Mouse (Mus musculus) forebrain, postnatal 0 days (tissue): Measurements from ENCODE around the gene Etfb. TPM values are rescaled to one million over a fixed set of nuclear protein-coding genes. Genes with fewer than 3 reads are reported as not detected.
A peak's percentile ranks its signal among the peaks of the same experiment; 100 is the strongest.

ENCODE experiments used
- ATAC-seq: fragments of 200-750 bp; cut with Nextera tagmentation; 2 replicates; pipeline ENCODE4 v1.8.0; 2017; ENCODE audit warnings: mild to moderate bottlenecking, moderate library complexity
- DNase-seq: peaks from one replicate; pipeline ENCODE4 v3.0.0-alpha.2; 2015
- H3K27ac ChIP-seq: fragments of 300-500 bp; sonication (generic); 2 replicates; pipeline ENCODE4 v1.5.1; 2014; ENCODE audit warnings: low read depth, mild to moderate bottlenecking, antibody characterized with exemption, low read length, moderate library complexity, mixed read lengths
- H3K27me3 ChIP-seq: fragments of 300-500 bp; sonication (generic); 2 replicates; pipeline ENCODE4 v1.6.1; 2014; ENCODE audit warnings: mild to moderate bottlenecking, low read length, mixed read lengths; ENCODE audit not compliant: insufficient read depth
- H3K36me3 ChIP-seq: fragments of 300-500 bp; sonication (generic); 2 replicates; pipeline ENCODE4 v1.6.1; 2014; ENCODE audit warnings: mild to moderate bottlenecking, moderate library complexity; ENCODE audit not compliant: insufficient read depth
- H3K4me1 ChIP-seq: fragments of 300-500 bp; sonication (generic); 2 replicates; pipeline ENCODE4 v1.6.1; 2014; ENCODE audit warnings: antibody characterized with exemption; ENCODE audit not compliant: insufficient read depth
- H3K4me2 ChIP-seq: fragments of 300-500 bp; sonication (generic); 2 replicates; pipeline ENCODE4 v1.6.1; 2014; ENCODE audit warnings: low read depth, mild to moderate bottlenecking, moderate library complexity
- H3K4me3 ChIP-seq: fragments of 300-500 bp; sonication (generic); 2 replicates; pipeline ENCODE4 v1.5.1; 2014; ENCODE audit warnings: low read depth, low read length, mixed read lengths
- H3K9ac ChIP-seq: fragments of 300-500 bp; sonication (generic); 2 replicates; pipeline ENCODE4 v1.6.1; 2014; ENCODE audit warnings: mild to moderate bottlenecking
- H3K9me3 ChIP-seq: fragments of 300-500 bp; sonication (generic); 2 replicates; pipeline ENCODE4 v1.6.1; 2016; ENCODE audit warnings: low read length
- CTCF ChIP-seq: sonication (generic); IDR thresholded peaks from 2 replicates; pipeline ENCODE4 v1.5.1; 2016; ENCODE audit warnings: antibody characterized with exemption, control low read depth, low read depth
- WGBS: fragments of 180-500 bp; shearing (Covaris S2); extraction: QIAGEN DNeasy Blood & Tissue Kit; methylation state at CpG from one replicate; pipeline ENCODE4 v1.1.7; 2014; 5-methylcytosine and 5-hydroxymethylcytosine counted together
- polyA plus RNA-seq: library from polyadenylated mRNA; unstranded; fragments of >200 nt; fragmentation: Nextera tagmentation; extraction: Ambion mirVana; gene quantifications from 2 replicates; pipeline ENCODE4 v1.2.1, GENCODE M21; 2015
- total RNA-seq: library from RNA; depleted of rRNA; stranded (reverse); fragments of >200 nt; gene quantifications from 2 replicates; pipeline ENCODE4 v1.2.3, GENCODE M21; 2014

Etfb gene
- total and polyA plus RNA-seq, 2 experiments from 2014 or later = 38.2 to 101 TPM

DNA sequence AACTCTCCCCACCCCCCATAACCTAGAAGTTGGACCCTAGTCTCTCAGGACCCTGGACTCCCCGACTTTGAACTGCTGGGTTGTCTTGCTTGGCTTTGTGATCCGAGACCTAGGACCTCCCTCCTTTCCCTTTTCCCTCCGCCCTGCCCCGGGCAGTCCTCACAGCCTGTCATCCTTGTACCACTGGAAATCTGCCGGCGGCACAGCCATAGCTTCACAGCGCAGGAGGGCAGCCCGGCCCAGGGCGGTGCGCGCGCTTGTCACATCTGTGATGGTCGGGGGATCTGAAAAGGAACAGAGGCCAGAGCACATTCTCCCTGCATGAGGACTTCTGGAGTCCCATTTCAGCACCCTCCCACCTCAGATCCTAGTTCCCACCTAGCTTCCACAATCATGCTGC, 32.5 kb downstream of the Etfb start:
- DNase-seq (no peak), ATAC-seq (no peak)
- no peaks in the 10 kb centered on the region for H3K4me1 ChIP-seq
- H3K27ac ChIP-seq = no peak overlapping the region
- no peak overlapping the region for H3K4me2 ChIP-seq
- H3K9ac ChIP-seq = no peak overlapping the region
- H3K9me3 ChIP-seq = no peaks in the 10 kb centered on the region
- no peak overlapping the region for H3K4me3 ChIP-seq
- peaks cover 26% of the 10 kb centered on the region for H3K36me3 ChIP-seq
- 23% methylated on average over 13 of the region's 13 CpGs for WGBS
- no peaks in the 10 kb centered on the region for H3K27me3 ChIP-seq
- no peak for TF ChIP-seq CTCF

DNA sequence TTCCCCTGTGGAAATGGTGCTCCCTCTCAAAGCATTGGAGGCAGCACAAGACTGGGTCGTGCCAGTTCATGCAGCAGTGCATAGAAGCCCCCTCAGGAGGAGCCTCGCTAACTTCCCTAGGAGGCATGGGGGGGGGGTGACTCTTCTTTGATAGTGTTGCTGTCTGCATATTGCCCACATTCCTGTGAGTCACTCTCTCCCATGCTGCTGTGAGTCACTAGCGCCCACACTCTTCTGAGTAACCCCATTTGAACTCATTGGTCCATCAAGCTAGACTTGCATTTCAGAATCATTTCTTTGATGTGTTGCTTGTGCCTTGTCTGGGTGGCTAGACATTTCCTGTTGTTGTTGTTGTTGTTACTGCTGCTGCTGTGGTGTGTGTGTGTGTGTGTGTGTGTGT, 37.3 kb downstream of the Etfb start:
- H3K36me3 ChIP-seq = peaks cover 14% of the 10 kb centered on the region
- no peak overlapping the region for H3K9ac ChIP-seq
- H3K4me3 ChIP-seq = no peak overlapping the region
- DNase-seq = no peak
- TF ChIP-seq CTCF = no peak
- no peak; the same call in 1 of the 2 replicates for ATAC-seq
- H3K27ac ChIP-seq = no peak overlapping the region
- H3K4me1 ChIP-seq = no peaks in the 10 kb centered on the region
- no peak overlapping the region for H3K4me2 ChIP-seq
- H3K9me3 ChIP-seq = no peaks in the 10 kb centered on the region
- H3K27me3 ChIP-seq = no peaks in the 10 kb centered on the region
- 66% methylated on average over 3 of the region's 3 CpGs for whole genome bisulfite sequencing

DNA sequence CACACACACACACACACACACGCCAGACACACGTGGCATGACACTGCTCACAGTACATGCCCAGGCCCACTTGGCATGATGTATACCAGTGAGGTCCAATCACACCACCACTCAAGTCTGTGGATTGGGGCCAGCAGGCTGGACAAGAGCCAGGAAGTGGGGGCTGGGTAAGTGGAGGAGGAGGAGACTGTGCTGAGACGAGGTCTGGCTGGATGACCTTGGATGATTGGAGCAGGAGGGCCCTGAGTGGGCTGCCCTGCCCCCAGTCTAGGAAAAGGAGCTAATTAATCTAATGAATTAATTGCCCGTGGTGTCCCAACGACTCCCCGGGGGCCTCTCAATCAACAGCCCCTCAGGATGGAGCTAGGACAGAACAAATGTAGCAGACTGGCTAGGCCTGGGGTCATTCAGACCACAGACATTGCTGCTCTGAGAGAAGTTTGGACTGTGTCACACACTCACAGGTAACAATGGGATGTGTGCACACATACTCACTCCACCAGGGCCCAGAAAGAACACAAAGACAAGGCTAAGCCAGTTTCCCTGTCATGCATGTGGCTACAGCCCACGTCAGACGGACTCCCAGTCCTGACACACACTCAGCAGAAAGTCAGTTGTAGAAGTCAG, 38.3 kb downstream of the Etfb start:
- no peak overlapping the region for H3K4me2 ChIP-seq
- no peak overlapping the region for H3K4me3 ChIP-seq
- H3K9me3 ChIP-seq = no peaks in the 10 kb centered on the region
- peak; percentile 45 for ATAC-seq
- DNase-seq = peak; percentile 47
- no peak for TF ChIP-seq CTCF
- H3K36me3 ChIP-seq = peaks cover 14% of the 10 kb centered on the region
- H3K27ac ChIP-seq = no peak overlapping the region
- WGBS = 27% methylated on average over 8 of the region's 8 CpGs
- H3K27me3 ChIP-seq = no peaks in the 10 kb centered on the region
- H3K4me1 ChIP-seq = no peaks in the 10 kb centered on the region
- no peak overlapping the region for H3K9ac ChIP-seq

DNA sequence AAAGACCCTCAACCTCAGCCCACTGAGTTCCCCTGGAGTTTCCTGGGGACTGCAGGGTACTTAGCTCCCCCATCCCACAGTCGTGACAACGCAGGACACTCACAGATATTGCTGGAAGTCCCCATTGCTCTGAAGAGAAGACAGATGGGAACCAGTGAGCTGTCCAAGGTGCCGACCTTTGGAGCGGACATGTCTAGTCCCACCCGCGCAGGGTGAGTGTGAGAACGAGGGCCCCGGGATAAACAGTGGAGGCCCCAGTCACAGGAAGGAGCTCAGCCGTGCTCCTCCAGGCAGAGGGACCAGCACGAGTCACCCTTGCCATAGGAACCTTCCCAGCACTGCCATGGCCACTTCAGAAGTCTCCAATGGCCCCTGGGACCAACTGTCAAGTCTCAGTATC, 39.4 kb downstream of the Etfb start:
- 29% methylated on average over 10 of the region's 10 CpGs for WGBS
- no peak for TF ChIP-seq CTCF
- Histone ChIP-seq H3K4me2 (no peak overlapping the region), H3K36me3 (peaks cover 8% of the 10 kb centered on the region), H3K4me1 (no peaks in the 10 kb centered on the region), H3K4me3 (no peak overlapping the region), H3K27me3 (no peaks in the 10 kb centered on the region), H3K9me3 (no peaks in the 10 kb centered on the region), H3K9ac (no peak overlapping the region), H3K27ac (no peak overlapping the region)
- DNase-seq = no peak
- ATAC-seq = no peak

DNA sequence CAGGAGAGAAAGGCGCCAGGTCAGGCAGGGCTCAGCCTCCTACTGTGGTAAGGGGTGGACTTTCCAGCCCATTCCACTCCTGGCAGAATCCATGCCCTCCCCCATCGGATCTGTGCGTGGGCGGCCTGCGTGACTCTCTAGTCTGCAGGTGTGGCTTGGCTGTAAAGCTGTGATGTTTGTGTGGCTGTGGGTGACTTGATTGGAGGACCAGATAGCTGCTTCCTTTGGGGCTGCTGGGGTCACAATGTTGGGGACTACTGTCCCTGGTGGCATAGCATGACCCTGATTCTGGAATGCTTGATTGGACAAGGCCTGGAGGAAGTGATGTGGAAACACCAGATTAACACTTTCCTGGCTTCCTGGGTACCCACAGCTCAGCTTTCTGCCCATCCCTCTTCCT, 44.8 kb downstream of the Etfb start:
- no peak for TF ChIP-seq CTCF
- peak overlapping the region; percentile 93; the same call in 1 of the 2 replicates for H3K9ac ChIP-seq
- peak overlapping the region; percentile 75 for H3K4me3 ChIP-seq
- no peaks in the 10 kb centered on the region for H3K9me3 ChIP-seq
- ATAC-seq (peak; percentile 15), DNase-seq (no peak)
- no peaks in the 10 kb centered on the region for H3K36me3 ChIP-seq
- peak overlapping the region; percentile 83 for H3K4me2 ChIP-seq
- peak overlapping the region; percentile 83; the same call in 1 of the 2 replicates for H3K27ac ChIP-seq
- WGBS = 46% methylated on average over 5 of the region's 5 CpGs
- no peaks in the 10 kb centered on the region for H3K27me3 ChIP-seq
- peaks cover 7% of the 10 kb centered on the region; the same call in 1 of the 2 replicates for H3K4me1 ChIP-seq

DNA sequence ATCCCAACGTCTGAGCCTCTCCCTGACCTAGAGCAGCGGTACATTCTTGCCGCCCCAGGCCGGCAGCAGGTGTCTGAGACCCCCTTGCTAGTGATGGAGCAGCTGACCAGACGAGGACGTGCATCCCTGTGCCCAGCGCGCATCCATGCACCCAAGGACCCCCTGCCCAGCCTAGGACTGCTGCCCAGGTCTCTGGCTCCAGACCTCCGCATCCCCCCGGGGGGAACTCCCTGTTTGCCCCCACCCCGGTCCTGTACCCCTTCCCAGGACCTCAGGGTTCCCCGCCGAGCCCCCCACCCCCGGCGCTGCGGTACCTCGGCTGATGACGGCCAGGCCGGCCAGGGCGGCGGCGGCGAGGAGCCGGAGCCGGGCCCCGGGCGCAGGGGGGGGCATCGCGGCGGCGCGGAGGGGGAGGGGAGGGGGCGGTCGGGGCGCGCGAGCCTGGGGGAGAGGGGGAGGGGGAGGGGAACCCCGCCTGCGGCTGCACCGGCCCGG, 45.8 kb downstream of the Etfb start, which contains the start of gene Iglon5:
TSS of gene Iglon5 (minus strand) at position 445 of the 495 bp plus-strand sequence.
- H3K9ac ChIP-seq = peak within 1 kb of the TSS; percentile 93
- no peaks in the 10 kb centered on the region for H3K36me3 ChIP-seq
- H3K4me2 ChIP-seq = peak within 1 kb of the TSS; percentile 83
- peaks cover 7% of the 10 kb centered on the region; the same call in 1 of the 2 replicates for H3K4me1 ChIP-seq
- peak; percentile 56 for ATAC-seq
- peak within 1 kb of the TSS; percentile 83 for H3K27ac ChIP-seq
- WGBS = 6% methylated on average over 22 of the region's 41 CpGs
- no peak for TF ChIP-seq CTCF
- H3K27me3 ChIP-seq = no peaks in the 10 kb centered on the region
- DNase-seq = peak; percentile 29
- H3K4me3 ChIP-seq = peak within 1 kb of the TSS; percentile 75
- H3K9me3 ChIP-seq = no peaks in the 10 kb centered on the region

DNA sequence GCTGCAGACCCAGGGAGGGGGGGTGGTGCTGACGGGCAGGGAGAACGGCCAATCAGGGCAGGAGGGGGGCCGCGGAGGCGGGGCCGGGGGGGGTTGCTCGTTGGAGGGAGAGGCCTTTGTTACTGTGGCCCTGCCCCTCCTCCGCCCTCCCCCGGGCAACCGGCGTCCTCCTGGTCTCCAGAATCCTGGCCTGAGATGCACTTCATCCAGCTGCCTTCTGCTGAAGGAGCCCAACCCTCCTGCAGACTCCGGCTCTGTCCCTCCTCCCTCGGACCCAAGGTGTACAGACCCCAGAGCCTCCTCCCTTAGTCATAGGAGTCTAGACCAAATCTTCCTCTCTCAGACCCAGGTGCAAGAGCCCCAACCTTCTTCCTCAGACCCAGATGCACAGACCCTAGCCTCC, 46.3 kb downstream of the Etfb start:
- H3K27ac ChIP-seq = peak overlapping the region; percentile 83
- no peaks in the 10 kb centered on the region for H3K9me3 ChIP-seq
- no peaks in the 10 kb centered on the region for H3K27me3 ChIP-seq
- H3K4me2 ChIP-seq = peak overlapping the region; percentile 83
- WGBS = 0% methylated on average over 2 of the region's 13 CpGs
- H3K4me3 ChIP-seq = peak overlapping the region; percentile 75
- no peaks in the 10 kb centered on the region for H3K36me3 ChIP-seq
- peak; percentile 84 for DNase-seq
- H3K9ac ChIP-seq = peak overlapping the region; percentile 93
- ATAC-seq = peak; percentile 92
- TF ChIP-seq CTCF = no peak
- peaks cover 7% of the 10 kb centered on the region; the same call in 1 of the 2 replicates for H3K4me1 ChIP-seq
